Mouse (Mus musculus) hindbrain, embryonic 16.5 days (tissue): ENCODE results near the gene Prrg1. TPM values are rescaled to one million over a fixed set of nuclear protein-coding genes. Genes with fewer than 3 reads are reported as not detected.

Experiments
- ATAC-seq: fragments of 200-750 bp; cut with Nextera tagmentation; 2 replicates; pipeline ENCODE4 v1.8.0; 2017; ENCODE audit warnings: moderate TSS enrichment, moderate library complexity
- H3K27ac ChIP-seq: fragments of 300-500 bp; sonication (generic); 2 replicates; pipeline ENCODE4 v1.5.1; 2014; ENCODE audit warnings: low read depth, mild to moderate bottlenecking, control low read depth, low read length, moderate library complexity
- H3K27me3 ChIP-seq: fragments of 300-500 bp; sonication (generic); replicated peaks from 2 replicates; pipeline ENCODE4 v1.6.1; 2014; ENCODE audit warnings: low read length; ENCODE audit not compliant: control insufficient read depth, insufficient read depth
- H3K36me3 ChIP-seq: fragments of 300-500 bp; sonication (generic); 2 replicates; pipeline ENCODE4 v1.6.1; 2014; ENCODE audit warnings: mild to moderate bottlenecking, low read length, moderate library complexity, mixed read lengths; ENCODE audit not compliant: control insufficient read depth, insufficient read depth
- H3K4me1 ChIP-seq: fragments of 300-500 bp; sonication (generic); 2 replicates; pipeline ENCODE4 v1.6.1; 2014; ENCODE audit warnings: low read depth, low read length; ENCODE audit not compliant: control insufficient read depth, insufficient read depth
- H3K4me2 ChIP-seq: fragments of 300-500 bp; sonication (generic); 2 replicates; pipeline ENCODE4 v1.6.1; 2014; ENCODE audit warnings: mild to moderate bottlenecking, low read length, control low read depth, moderate library complexity
- H3K4me3 ChIP-seq: fragments of 300-500 bp; sonication (generic); 2 replicates; pipeline ENCODE4 v1.5.1; 2014; ENCODE audit warnings: mild to moderate bottlenecking, low read length, control low read depth, moderate library complexity
- H3K9ac ChIP-seq: fragments of 300-500 bp; sonication (generic); 2 replicates; pipeline ENCODE4 v1.6.1; 2014; ENCODE audit warnings: low read depth, mild to moderate bottlenecking, control low read depth, low read length, moderate library complexity
- H3K9me3 ChIP-seq: fragments of 300-500 bp; sonication (generic); 2 replicates; pipeline ENCODE4 v1.6.1; 2014; ENCODE audit warnings: mild to moderate bottlenecking, low read length, moderate library complexity; ENCODE audit not compliant: control insufficient read depth
- WGBS: fragments of 180-500 bp; shearing (Covaris S2); extraction: QIAGEN DNeasy Blood & Tissue Kit; methylation state at CpG from one replicate; pipeline ENCODE4 v1.1.7; 2014; 5-methylcytosine and 5-hydroxymethylcytosine counted together
- polyA plus RNA-seq: library from polyadenylated mRNA; unstranded; fragments of >200 nt; fragmentation: Nextera tagmentation; extraction: Ambion mirVana; gene quantifications from 2 replicates; pipeline ENCODE4 v1.2.1, GENCODE M21; 2015

Gene Prrg1
- 6.4 and 6.9 TPM in 2 replicates for polyA plus RNA-seq

GRCm38 (mm10) chrX:78583202-78584004 is at the start of gene Prrg1:
Gene Prrg1 (minus strand): TSS chrX:78583896.
- Histone ChIP-seq H3K27me3 (no peaks in the 10 kb centered on the region), H3K4me2 (peak within 1 kb of the TSS; percentile 42), H3K4me1 (no peaks in the 10 kb centered on the region), H3K9ac (peak within 1 kb of the TSS; percentile 70), H3K4me3 (peak within 1 kb of the TSS; percentile 56), H3K36me3 (no peaks in the 10 kb centered on the region), H3K9me3 (no peaks in the 10 kb centered on the region), H3K27ac (peak within 1 kb of the TSS; percentile 80)
- peak; percentile 99 for ATAC-seq
- WGBS = 11% methylated on average over 36 of the region's 36 CpGs

GRCm38 (mm10) chrX:78605814-78606213 is 22.1 kb upstream of the Prrg1 start:
- H3K4me2 ChIP-seq = no peak overlapping the region
- H3K9ac ChIP-seq = no peak overlapping the region
- H3K4me1 ChIP-seq = no peaks in the 10 kb centered on the region
- H3K27ac ChIP-seq = no peak overlapping the region
- ATAC-seq = no peak
- no peaks in the 10 kb centered on the region for H3K9me3 ChIP-seq
- H3K36me3 ChIP-seq = no peaks in the 10 kb centered on the region
- H3K27me3 ChIP-seq = no peaks in the 10 kb centered on the region
- no peak overlapping the region for H3K4me3 ChIP-seq
- 58% methylated on average over 2 of the region's 2 CpGs for WGBS

GRCm38 (mm10) chrX:78593138-78593537 is 9.4 kb upstream of the Prrg1 start:
- no peak overlapping the region for H3K27ac ChIP-seq
- ATAC-seq = no peak
- 64% methylated on average over 2 of the region's 2 CpGs for WGBS
- no peaks in the 10 kb centered on the region for H3K9me3 ChIP-seq
- no peaks in the 10 kb centered on the region for H3K27me3 ChIP-seq
- H3K4me3 ChIP-seq = no peak overlapping the region
- no peaks in the 10 kb centered on the region for H3K36me3 ChIP-seq
- H3K9ac ChIP-seq = no peak overlapping the region
- H3K4me2 ChIP-seq = no peak overlapping the region
- no peaks in the 10 kb centered on the region for H3K4me1 ChIP-seq

GRCm38 (mm10) chrX:78582854-78583201 is 868 bp downstream of the Prrg1 start:
- peak overlapping the region; percentile 42 for H3K4me2 ChIP-seq
- no peak overlapping the region for H3K27ac ChIP-seq
- no peaks in the 10 kb centered on the region for H3K4me1 ChIP-seq
- peak overlapping the region; percentile 70 for H3K9ac ChIP-seq
- H3K4me3 ChIP-seq = peak overlapping the region; percentile 56
- no peaks in the 10 kb centered on the region for H3K27me3 ChIP-seq
- ATAC-seq = peak; percentile 58
- H3K9me3 ChIP-seq = no peaks in the 10 kb centered on the region
- 7% methylated on average over 7 of the region's 21 CpGs for WGBS
- no peaks in the 10 kb centered on the region for H3K36me3 ChIP-seq

GRCm38 (mm10) chrX:78563451-78563850 is 20.2 kb downstream of the Prrg1 start:
- no peaks in the 10 kb centered on the region for H3K4me1 ChIP-seq
- H3K27me3 ChIP-seq = no peaks in the 10 kb centered on the region
- H3K9me3 ChIP-seq = no peaks in the 10 kb centered on the region
- H3K4me3 ChIP-seq = no peak overlapping the region
- H3K36me3 ChIP-seq = no peaks in the 10 kb centered on the region
- WGBS = 67% methylated on average over 2 of the region's 2 CpGs
- H3K4me2 ChIP-seq = no peak overlapping the region
- no peak overlapping the region for H3K27ac ChIP-seq
- H3K9ac ChIP-seq = no peak overlapping the region
- no peak for ATAC-seq

GRCm38 (mm10) chrX:78553399-78553798 is 30.3 kb downstream of the Prrg1 start:
- no peak overlapping the region for H3K9ac ChIP-seq
- 97% methylated on average over 2 of the region's 2 CpGs for WGBS
- ATAC-seq = no peak

GRCm38 (mm10) chrX:78552704-78553103 is 31.0 kb downstream of the Prrg1 start:
- 50% methylated on average over 1 of the region's 1 CpGs for WGBS
- Histone ChIP-seq H3K4me3 (no peak overlapping the region), H3K9me3 (no peaks in the 10 kb centered on the region), H3K27ac (no peak overlapping the region), H3K27me3 (no peaks in the 10 kb centered on the region), H3K4me2 (no peak overlapping the region), H3K9ac (no peak overlapping the region), H3K36me3 (no peaks in the 10 kb centered on the region), H3K4me1 (no peaks in the 10 kb centered on the region)
- ATAC-seq = no peak

More at GRCm38 (mm10) chrX:78553399-78553798, 30.3 kb downstream of the Prrg1 start:
- Histone ChIP-seq H3K4me2 (no peak overlapping the region), H3K4me1 (no peaks in the 10 kb centered on the region), H3K27ac (no peak overlapping the region), H3K4me3 (no peak overlapping the region), H3K9me3 (no peaks in the 10 kb centered on the region), H3K36me3 (no peaks in the 10 kb centered on the region), H3K27me3 (no peaks in the 10 kb centered on the region)

GRCm38 (mm10) chrX:78547696-78548095 is 36.0 kb downstream of the Prrg1 start:
- Histone ChIP-seq H3K9me3 (no peaks in the 10 kb centered on the region), H3K27me3 (no peaks in the 10 kb centered on the region), H3K4me2 (no peak overlapping the region), H3K36me3 (no peaks in the 10 kb centered on the region), H3K4me1 (no peaks in the 10 kb centered on the region), H3K4me3 (no peak overlapping the region), H3K9ac (no peak overlapping the region), H3K27ac (no peak overlapping the region)
- no peak for ATAC-seq
- 69% methylated on average over 1 of the region's 1 CpGs for WGBS

- H3K9ac ChIP-seq = no peak overlapping the region
- no peak overlapping the region for H3K4me2 ChIP-seq
- H3K4me1 ChIP-seq = no peaks in the 10 kb centered on the region
- H3K36me3 ChIP-seq = no peaks in the 10 kb centered on the region
- H3K4me3 ChIP-seq = no peak overlapping the region
- no peak for ATAC-seq
- no peak overlapping the region for H3K27ac ChIP-seq
- H3K9me3 ChIP-seq = no peaks in the 10 kb centered on the region
- no peaks in the 10 kb centered on the region for H3K27me3 ChIP-seq
Measured at GRCm38 (mm10) chrX:78539734-78540133, 44.0 kb downstream of the Prrg1 start.
